Mouse (Mus musculus) gastrocnemius, postnatal 25 days (tissue): Measurements from ENCODE around the gene Cpne5. TPM values are rescaled to one million over a fixed set of nuclear protein-coding genes. Genes with fewer than 3 reads are reported as not detected.
A peak's percentile ranks its signal among the peaks of the same experiment; 100 is the strongest.
"Not testable (repeated sequence)": the region's sequence is repeated elsewhere in the genome, so short reads cannot be mapped to it uniquely, and the experiment has no call there.

Experiments used
- DNase-seq: peaks from one replicate; pipeline ENCODE4 v3.0.0; 2022
- long read RNA-seq, 2 experiments: library from polyadenylated mRNA; stranded (forward); transcript quantifications; one replicate each; pipeline ENCODE4 v2.0.0; 2021
- total RNA-seq, 2 experiments: library from RNA; stranded (reverse); gene quantifications; 1 replicate in 1 of 2; 2 replicates in 1 of 2; pipeline ENCODE4 v1.2.3; 2021

The Cpne5 gene
- total RNA-seq = under 1 TPM in 1 of 2 experiments, not detected in 1; 0.13 TPM
- long read RNA-seq, experiment 1 = 0 reads
- long read RNA-seq, experiment 2 = 0 reads

GRCm38 (mm10) chr17:29237772-29238420 lies at the start of gene Cpne5:
TSS of gene Cpne5 (minus strand) at chr17:29238167.
- DNase-seq = no peak

GRCm38 (mm10) chr17:29282216-29282952 lies 44.4 kb upstream of the Cpne5 start:
- DNase-seq = no peak

DNA sequence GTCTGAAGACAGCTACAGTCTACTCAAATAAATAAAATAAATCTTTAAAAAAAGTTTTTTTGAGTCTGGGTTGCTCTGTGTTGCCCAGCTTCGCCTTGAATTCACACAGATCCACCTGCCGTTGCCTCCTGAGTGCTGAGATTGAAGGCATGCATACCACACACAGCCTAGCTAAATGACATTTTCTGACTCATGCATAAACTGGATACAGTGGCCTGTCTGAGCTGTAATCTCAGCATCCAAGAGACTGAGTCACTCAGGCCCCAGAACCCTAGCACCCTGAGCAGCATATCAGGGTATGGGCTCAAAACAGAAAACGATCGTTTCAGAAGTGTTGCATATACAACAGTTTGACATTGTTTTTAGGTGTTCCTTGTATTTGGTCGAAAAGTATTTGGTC lies 43.6 kb upstream of the Cpne5 start:
- DNase-seq = no peak

DNA sequence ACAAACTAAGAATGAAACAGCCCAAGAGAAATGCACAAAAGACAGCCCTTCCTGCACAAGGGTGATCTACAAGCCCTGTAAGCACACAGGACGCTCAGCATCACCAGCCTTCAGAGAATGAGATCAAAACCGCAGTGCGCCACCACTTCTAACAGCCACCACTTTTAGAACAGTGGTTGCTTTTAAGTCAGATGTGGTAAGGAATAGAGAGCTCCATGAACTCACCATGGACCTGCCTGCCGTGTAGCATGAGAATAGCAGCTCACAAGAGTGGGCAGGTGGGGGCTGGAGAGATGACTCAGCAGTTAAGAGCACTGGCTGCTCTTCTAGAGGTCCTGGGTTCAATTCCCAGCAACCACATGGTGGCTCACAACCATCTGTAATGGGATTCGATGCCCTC lies 42.5 kb upstream of the Cpne5 start:
- no peak for DNase-seq

DNA sequence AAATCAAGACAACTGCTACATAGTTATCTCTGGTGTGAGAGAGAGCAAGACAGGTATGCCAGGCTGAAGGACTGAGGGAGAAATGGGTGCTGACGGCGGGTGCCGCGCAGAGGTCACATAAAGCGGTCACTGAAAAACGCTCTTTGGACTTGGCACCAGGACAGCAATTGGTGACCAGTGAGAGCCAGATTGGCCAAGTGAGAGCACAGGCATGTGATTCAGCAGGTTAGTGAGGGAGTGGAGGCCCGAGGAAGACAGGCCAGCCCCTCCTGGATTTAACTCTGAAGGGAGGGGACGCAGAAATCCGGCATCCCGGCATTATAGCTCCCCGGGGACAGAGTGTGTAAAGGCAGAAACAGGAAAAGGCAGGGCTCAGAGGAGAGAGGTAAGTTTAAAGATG lies 35.9 kb upstream of the Cpne5 start:
- DNase-seq = peak; percentile 34

- no peak for DNase-seq
Observed at GRCm38 (mm10) chr17:29273156-29273555, 35.2 kb upstream of the Cpne5 start.

DNA sequence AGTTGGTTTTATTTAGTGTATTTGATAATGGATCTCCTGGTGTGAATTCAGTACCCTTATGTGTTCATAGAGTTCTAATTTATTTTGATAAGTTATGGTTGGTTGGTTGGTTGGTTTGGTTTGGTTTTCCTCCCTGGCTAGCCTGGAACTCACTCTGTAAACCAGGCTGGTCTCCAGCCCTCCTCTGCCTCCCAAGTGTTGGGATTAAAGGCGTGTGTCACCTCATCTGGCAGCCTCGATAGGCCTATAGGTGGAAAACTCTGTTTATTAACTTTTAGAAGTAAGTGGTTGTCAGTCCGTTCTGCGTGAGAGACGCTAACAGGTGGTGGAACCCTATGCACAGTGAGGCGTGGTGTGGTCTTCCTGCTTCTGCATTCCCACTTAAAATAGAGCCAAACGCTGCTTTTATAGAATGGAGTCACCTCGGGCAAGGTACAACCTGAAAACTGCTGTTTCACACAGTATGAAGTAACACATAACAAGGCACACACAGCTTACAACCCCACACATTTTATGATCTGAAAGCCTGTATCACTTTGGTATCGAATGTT lies 32.3 kb upstream of the Cpne5 start:
- DNase-seq = no peak

GRCm38 (mm10) chr17:29269349-29269706 lies 31.4 kb upstream of the Cpne5 start:
- DNase-seq = no peak

- DNase-seq = peak; percentile 97
Observed at GRCm38 (mm10) chr17:29268682-29269348, 30.8 kb upstream of the Cpne5 start, which contains the start of gene BC004004. TSS of gene BC004004 (plus strand) at chr17:29268788.

GRCm38 (mm10) chr17:29267931-29268681 lies 30.1 kb upstream of the Cpne5 start:
- no peak for DNase-seq

GRCm38 (mm10) chr17:29267040-29267439 lies 29.1 kb upstream of the Cpne5 start:
- not testable (repeated sequence) for DNase-seq

DNA sequence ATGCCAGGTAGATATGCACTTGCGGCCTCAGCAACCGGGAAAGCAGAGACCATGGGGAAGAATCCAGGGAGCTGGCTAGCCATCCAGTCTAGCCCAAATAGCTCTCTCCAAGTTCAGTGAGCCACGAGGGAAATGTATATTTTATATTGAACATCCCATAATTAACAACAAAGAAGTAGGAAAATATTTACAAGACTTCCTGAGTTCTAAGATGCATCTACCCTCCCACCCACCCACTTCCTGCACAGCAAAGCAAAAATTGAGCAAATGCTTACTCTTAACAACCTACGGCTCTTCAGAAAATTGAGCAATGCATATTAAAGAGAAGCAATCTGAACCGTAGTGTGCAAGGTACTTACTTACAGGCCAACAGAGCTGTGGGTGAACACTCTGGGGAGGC lies 26.8 kb upstream of the Cpne5 start:
- DNase-seq = no peak

DNA sequence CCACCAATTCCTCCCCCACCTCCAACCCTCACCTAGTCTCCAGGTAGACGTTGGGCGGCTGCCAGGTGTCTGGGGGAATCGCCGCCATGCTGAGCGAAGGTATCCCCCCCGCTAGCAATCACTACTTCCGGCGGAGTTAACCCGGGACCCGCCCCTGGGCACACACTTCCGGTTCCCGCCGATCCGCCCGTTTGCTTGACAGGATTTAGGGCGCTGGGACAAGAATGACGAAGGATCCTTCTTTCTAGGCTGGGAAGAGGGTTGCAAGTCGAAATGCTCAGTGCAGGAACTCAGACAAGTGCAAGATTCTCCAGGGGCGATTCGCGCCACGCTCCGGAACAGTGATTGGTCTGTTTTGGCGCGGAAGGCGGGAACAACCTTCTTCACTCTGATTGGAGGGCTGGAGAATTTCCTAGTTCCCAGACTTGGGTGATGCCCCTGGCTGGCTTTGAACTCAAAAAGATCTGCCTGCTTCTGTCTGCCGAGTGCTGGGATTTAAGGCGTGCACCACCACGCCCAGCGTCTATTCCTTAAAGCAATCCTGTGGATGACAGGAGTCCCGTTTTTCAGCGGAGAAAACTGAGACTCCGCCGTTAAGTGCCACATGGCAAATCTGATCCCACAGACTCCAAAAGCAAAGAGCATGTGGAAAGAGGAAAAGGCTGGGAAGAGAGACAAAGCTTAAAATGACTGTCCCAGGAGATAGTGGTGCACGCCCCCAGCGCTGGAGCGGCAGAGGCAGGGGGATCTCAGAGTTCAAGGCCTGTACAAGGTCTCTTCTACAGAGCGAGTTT lies 26.1 kb upstream of the Cpne5 start, which contains the start of gene Ppil1:
Gene Ppil1, minus strand, starts transcription at position 347 of the 794 bp plus-strand sequence.
- DNase-seq = peak; percentile 78

DNA sequence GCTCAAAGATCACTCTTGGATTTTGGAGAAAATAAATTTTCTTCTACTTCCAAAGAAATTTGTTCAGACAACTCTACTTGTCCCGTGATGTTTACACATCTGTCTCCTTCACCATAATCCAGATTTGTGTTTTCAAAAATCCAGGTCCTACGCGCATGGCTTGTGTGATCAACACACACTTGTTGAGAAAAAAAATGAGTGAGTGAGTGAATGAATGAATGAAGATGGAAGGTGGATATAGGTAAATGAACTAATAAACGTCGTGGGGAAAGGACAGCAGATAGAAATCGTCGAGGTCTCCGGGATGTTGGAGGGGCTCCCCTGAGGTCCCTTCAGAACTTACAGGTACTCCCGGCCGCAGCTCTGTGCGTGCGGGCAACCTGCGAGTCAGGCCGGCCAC lies 25.4 kb upstream of the Cpne5 start:
- no peak for DNase-seq

DNA sequence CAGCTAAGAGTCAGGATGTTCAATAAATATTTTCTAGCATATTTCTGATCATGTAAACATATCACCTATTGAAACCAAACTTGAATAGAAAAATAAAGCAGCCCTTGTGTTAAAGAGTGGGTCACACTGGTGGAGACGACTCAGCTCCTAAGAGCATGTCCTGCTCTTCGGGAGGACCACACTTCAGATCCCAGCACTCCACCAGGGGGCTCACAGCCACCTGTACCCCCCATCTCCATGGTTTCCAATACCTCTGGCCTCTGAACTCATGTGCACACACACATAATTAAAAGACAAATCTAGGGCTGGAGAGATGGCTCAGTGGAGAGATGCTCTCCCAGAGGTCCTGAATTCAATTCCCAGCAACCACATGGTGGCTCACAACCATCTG lies 24.3 kb upstream of the Cpne5 start:
- DNase-seq = no peak

DNA sequence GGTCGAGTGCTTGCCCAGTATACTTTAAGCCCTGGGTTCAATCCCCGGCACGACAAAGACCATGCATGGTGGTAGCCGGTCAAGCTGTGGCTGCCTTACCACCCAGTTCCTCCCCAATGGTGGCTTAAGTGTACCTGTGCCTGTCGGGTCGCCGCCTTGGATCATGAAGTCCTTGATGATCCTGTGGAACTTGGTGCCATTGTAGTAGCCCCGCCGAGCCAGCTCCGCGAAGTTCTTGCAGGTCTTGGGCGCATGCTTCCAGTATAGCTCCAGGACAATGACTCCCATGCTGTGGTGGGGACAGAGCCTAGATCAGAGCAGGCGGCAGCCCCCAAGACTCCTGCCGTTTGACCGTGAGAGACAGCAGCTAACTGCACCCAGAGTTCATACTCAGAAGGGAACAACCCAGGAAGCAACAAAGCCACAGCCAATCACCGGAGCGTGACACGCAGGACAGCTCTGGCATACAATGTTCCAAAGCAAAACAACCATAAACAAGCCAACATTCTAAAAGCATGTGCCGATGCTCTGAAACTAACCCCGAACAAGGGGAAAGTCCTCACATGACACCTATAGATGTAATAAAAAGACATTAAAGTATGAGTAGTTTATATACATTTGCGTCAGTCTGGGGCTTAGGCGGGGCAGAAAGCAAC lies 23.8 kb upstream of the Cpne5 start:
- DNase-seq = no peak

GRCm38 (mm10) chr17:29260501-29260900 lies 22.5 kb upstream of the Cpne5 start:
- no peak for DNase-seq

GRCm38 (mm10) chr17:29259489-29259888 lies 21.5 kb upstream of the Cpne5 start:
- peak; percentile 64 for DNase-seq

GRCm38 (mm10) chr17:29258921-29259320 lies 21.0 kb upstream of the Cpne5 start:
- no peak for DNase-seq

DNA sequence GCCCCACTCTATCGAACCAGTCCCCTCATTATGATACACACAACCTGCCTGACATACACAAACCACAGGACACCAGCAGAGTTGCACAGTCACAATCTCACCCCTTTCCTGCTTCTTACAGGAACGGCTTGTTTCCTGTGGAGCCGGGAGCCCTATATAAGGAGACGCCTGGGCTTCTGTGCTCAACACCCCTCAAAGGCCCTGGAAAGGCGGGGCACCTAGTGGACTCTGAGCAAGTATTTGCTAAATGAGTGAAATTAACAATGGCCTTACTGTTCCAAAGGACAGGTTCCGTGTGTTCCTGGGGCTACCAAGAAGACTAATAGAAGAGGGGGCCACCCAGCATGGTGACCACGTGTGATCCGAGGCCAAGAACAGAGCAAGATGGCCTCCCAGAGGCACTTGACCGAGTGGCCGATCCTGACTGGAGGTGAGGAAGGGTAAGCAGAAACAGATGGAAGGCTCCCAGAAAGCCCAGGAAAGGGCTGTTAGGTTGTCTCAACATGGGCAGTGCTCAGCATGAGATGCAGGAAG lies 20.1 kb upstream of the Cpne5 start:
- no peak for DNase-seq
